Mouse (Mus musculus): ENCODE results near the gene Jam2. TPM values are rescaled to one million over a fixed set of nuclear protein-coding genes. Genes with fewer than 3 reads are reported as not detected.

The Jam2 gene
- total and polyA plus RNA-seq, 2 experiments from 2014 or later = 20.8 to 29.3 TPM

DNA sequence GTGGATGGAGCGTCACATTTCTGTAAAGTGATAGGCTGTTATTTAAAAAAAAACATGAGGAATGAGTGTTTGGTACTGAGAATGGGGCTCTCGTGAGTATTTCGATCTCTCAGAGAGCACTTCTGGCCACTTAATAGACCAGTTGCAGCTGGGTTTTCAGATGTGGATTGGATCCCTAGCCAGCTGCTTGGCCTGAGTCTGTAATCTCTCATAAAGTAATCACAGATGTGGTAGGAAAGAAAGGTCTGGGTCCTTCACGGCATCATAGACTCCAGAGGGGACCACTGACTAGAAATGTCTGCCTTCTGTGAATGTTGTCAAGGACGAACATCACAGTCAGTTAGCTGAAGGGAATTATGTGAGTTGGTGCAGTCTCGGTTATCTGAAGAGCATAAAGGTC is 4.5 kb downstream of the Jam2 start:
- no peak overlapping the region for H3K4me2 ChIP-seq (ENCODE audit: low read depth, low read length, poor library complexity, severe bottlenecking)
- H3K4me1 ChIP-seq (ENCODE audit: insufficient read depth, low read length) = no peaks in the 10 kb centered on the region
- WGBS = 97% methylated on average over 6 of the region's 6 CpGs
- H3K4me3 ChIP-seq (ENCODE audit: low read depth, low read length) = no peak overlapping the region
- H3K36me3 ChIP-seq (ENCODE audit: insufficient read depth, low read length) = no peaks in the 10 kb centered on the region
- ATAC-seq (ENCODE audit: low FRiP score) (no peak), DNase-seq (ENCODE audit: low spot score) (no peak)
- H3K9me3 ChIP-seq (ENCODE audit: low read length) = no peaks in the 10 kb centered on the region
- no peak overlapping the region for H3K27ac ChIP-seq (ENCODE audit: low read depth, low read length)
- no peaks in the 10 kb centered on the region for H3K27me3 ChIP-seq (ENCODE audit: insufficient read depth, low read length)
- no peak for TF ChIP-seq CTCF (IDR thresholded peaks at IDR 0.05)
- no peak overlapping the region for H3K9ac ChIP-seq (replicated peaks; ENCODE audit: low read length, poor library complexity, severe bottlenecking)

DNA sequence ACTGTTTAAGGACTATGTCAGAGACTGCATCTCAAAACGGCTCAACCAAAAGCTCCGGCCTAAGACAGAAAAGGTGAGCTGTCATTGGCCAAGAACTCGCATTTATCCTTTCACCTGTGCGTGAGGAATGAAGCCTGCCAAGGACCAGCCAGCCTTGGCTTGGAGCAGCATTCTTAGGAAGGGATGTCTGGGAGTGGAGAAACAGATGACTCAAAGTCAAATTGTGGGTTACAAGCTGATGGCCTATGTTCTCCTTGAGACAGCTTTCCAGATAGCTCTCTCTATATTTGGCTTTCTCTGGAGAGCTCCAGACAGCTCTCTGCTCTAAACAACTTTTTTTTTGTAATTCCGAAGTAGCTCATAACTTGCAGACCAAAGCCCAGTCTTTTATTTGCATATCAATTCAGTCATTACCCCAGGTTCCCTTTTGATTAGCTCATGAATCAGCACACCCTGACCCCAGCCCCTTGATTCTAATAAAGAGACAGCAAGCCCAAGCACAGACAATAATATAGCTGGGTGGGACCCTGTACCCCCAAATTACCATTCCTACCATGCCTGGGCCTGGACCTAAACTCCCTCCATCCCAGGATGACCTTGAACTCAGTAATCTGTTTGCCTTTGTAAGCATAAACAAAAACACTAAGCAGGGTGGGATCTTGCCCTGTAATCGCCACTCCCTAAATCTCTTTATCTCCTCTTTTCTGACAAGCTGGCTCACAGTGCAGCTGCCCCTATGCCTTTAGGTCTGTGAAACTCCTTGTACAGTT is 5.1 kb downstream of the Jam2 start:
- 85% methylated on average over 6 of the region's 6 CpGs for WGBS
- no peak for DNase-seq (ENCODE audit: low spot score)

DNA sequence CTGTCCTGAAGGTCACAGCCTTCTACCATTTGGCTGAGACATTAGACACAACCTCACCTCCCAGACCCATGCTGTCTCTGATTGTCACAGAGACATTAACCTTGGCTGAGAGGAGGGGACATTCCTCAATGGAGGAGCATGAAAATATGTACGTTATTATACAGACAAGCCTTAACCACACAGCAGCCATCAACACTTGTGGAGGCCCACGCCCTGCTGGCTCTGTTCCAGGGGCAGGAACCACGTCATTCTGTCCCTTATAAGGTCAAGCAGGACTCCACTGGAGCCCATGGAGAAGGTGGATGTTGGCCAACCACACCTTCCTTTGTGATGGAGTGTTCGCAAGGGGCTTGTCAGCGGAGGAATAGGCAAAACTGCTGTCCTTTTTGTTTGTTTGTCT is 5.8 kb downstream of the Jam2 start:
- no peak for ATAC-seq (ENCODE audit: low FRiP score)
- no peak for DNase-seq (ENCODE audit: low spot score)
- Histone ChIP-seq H3K9me3 (ENCODE audit: low read length) (no peaks in the 10 kb centered on the region), H3K27ac (ENCODE audit: low read depth, low read length) (no peak overlapping the region), H3K4me1 (ENCODE audit: insufficient read depth, low read length) (no peaks in the 10 kb centered on the region), H3K4me2 (ENCODE audit: low read depth, low read length, poor library complexity, severe bottlenecking) (no peak overlapping the region), H3K36me3 (ENCODE audit: insufficient read depth, low read length) (no peaks in the 10 kb centered on the region), H3K27me3 (ENCODE audit: insufficient read depth, low read length) (no peaks in the 10 kb centered on the region), H3K4me3 (ENCODE audit: low read depth, low read length) (no peak overlapping the region), H3K9ac (replicated peaks; ENCODE audit: low read length, poor library complexity, severe bottlenecking) (no peak overlapping the region)
- no peak for TF ChIP-seq CTCF (IDR thresholded peaks at IDR 0.05)
- WGBS = 85% methylated on average over 5 of the region's 5 CpGs

More for the DNA sequence above, 5.1 kb downstream of the Jam2 start:
- no peaks in the 10 kb centered on the region for H3K27me3 ChIP-seq (ENCODE audit: insufficient read depth, low read length)
- ATAC-seq (ENCODE audit: low FRiP score) = no peak
- no peak overlapping the region for H3K4me2 ChIP-seq (ENCODE audit: low read depth, low read length, poor library complexity, severe bottlenecking)
- TF ChIP-seq CTCF (IDR thresholded peaks at IDR 0.05) = no peak
- H3K4me3 ChIP-seq (ENCODE audit: low read depth, low read length) = no peak overlapping the region
- H3K4me1 ChIP-seq (ENCODE audit: insufficient read depth, low read length) = no peaks in the 10 kb centered on the region
- H3K36me3 ChIP-seq (ENCODE audit: insufficient read depth, low read length) = no peaks in the 10 kb centered on the region
- no peak overlapping the region for H3K27ac ChIP-seq (ENCODE audit: low read depth, low read length)
- H3K9ac ChIP-seq (replicated peaks; ENCODE audit: low read length, poor library complexity, severe bottlenecking) = no peak overlapping the region
- no peaks in the 10 kb centered on the region for H3K9me3 ChIP-seq (ENCODE audit: low read length)

DNA sequence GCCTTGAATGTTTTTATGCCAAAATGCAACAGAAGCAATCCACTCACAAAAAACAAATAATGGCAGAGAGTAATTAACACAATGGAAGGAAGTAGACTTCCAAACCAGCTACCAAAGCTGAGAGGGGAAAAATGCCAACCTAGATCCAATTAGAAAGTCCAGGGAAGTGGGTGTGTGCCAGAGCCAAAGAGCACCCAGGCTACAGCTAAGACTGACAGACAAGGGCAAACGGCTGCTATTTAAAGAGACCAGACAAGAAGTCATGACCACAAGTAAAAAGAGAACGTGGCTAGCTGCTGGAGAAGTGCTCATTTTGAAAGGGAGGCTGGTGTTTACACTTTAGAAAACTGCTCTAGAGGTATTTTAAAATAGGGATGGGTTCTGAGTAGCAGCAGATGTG is 9.4 kb downstream of the Jam2 start:
- no peaks in the 10 kb centered on the region for H3K9me3 ChIP-seq (ENCODE audit: low read length)
- DNase-seq (ENCODE audit: low spot score) (peak; percentile 15), ATAC-seq (ENCODE audit: low FRiP score) (no peak)
- H3K9ac ChIP-seq (replicated peaks; ENCODE audit: low read length, poor library complexity, severe bottlenecking) = no peak overlapping the region
- no peak overlapping the region for H3K27ac ChIP-seq (ENCODE audit: low read depth, low read length)
- H3K36me3 ChIP-seq (ENCODE audit: insufficient read depth, low read length) = no peaks in the 10 kb centered on the region
- no peaks in the 10 kb centered on the region for H3K4me1 ChIP-seq (ENCODE audit: insufficient read depth, low read length)
- H3K4me2 ChIP-seq (ENCODE audit: low read depth, low read length, poor library complexity, severe bottlenecking) = no peak overlapping the region
- H3K4me3 ChIP-seq (ENCODE audit: low read depth, low read length) = no peak overlapping the region
- no peaks in the 10 kb centered on the region for H3K27me3 ChIP-seq (ENCODE audit: insufficient read depth, low read length)
- no peak for TF ChIP-seq CTCF (IDR thresholded peaks at IDR 0.05)
- WGBS = 53% methylated on average over 2 of the region's 2 CpGs

DNA sequence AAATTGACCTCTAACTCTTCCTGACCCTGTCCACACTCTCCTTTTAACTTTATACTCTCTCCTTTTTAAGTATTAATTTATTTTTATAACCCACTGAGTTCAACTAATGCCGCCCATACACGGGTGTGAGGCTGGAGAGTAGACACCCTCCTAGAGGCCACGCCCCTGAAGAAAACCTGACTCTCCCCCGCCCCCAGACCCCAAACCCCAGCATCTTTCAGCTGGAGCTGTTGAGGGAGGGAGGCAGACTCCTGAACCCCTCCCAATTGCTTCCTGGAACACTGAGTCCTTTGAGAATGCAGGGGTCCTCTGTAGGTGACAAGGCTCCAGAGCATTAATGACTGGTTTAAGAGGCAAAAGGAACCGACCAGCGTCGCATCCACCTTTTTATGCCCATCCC is 11.0 kb downstream of the Jam2 start:
- H3K36me3 ChIP-seq (ENCODE audit: insufficient read depth, low read length) = no peaks in the 10 kb centered on the region
- no peak overlapping the region for H3K27ac ChIP-seq (ENCODE audit: low read depth, low read length)
- no peaks in the 10 kb centered on the region for H3K9me3 ChIP-seq (ENCODE audit: low read length)
- no peak for DNase-seq (ENCODE audit: low spot score)
- no peak overlapping the region for H3K4me2 ChIP-seq (ENCODE audit: low read depth, low read length, poor library complexity, severe bottlenecking)
- H3K4me1 ChIP-seq (ENCODE audit: insufficient read depth, low read length) = no peaks in the 10 kb centered on the region
- ATAC-seq (ENCODE audit: low FRiP score) = no peak
- H3K9ac ChIP-seq (replicated peaks; ENCODE audit: low read length, poor library complexity, severe bottlenecking) = no peak overlapping the region
- no peaks in the 10 kb centered on the region for H3K27me3 ChIP-seq (ENCODE audit: insufficient read depth, low read length)
- no peak for TF ChIP-seq CTCF (IDR thresholded peaks at IDR 0.05)
- no peak overlapping the region for H3K4me3 ChIP-seq (ENCODE audit: low read depth, low read length)
- 19% methylated on average over 7 of the region's 7 CpGs for WGBS

DNA sequence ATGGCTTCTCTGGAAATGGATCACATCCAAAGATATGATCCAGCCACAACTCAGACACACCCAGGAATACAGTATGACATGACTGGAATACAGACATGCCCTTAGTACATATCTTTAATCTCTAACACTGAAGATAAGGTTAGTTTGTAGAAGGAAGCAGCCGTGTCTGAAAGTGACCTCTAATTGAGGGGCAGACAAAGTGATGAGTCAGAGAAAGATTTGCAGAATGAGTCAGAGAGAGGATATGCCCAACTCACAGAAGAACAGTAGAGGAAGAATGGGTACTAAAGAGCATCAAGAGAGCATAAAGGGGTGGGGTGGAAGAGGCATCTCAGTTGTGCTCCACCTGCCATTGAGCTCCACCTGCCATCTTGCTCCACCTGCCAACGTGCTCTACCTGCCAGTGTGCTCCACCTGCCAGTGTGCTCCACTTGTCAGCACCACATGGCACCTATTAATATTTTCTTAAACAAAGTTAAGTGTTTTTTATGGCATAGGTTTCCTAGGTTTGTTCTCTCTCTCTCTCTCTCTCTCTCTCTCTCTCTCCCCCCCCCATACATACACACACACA is 16.8 kb downstream of the Jam2 start:
- Histone ChIP-seq H3K27me3 (ENCODE audit: insufficient read depth, low read length) (no peaks in the 10 kb centered on the region), H3K4me1 (ENCODE audit: insufficient read depth, low read length) (no peaks in the 10 kb centered on the region), H3K9ac (replicated peaks; ENCODE audit: low read length, poor library complexity, severe bottlenecking) (no peak overlapping the region), H3K4me2 (ENCODE audit: low read depth, low read length, poor library complexity, severe bottlenecking) (no peak overlapping the region), H3K36me3 (ENCODE audit: insufficient read depth, low read length) (no peaks in the 10 kb centered on the region), H3K9me3 (ENCODE audit: low read length) (no peaks in the 10 kb centered on the region), H3K4me3 (ENCODE audit: low read depth, low read length) (no peak overlapping the region), H3K27ac (ENCODE audit: low read depth, low read length) (no peak overlapping the region)
- 95% methylated on average over 2 of the region's 2 CpGs for WGBS
- DNase-seq (ENCODE audit: low spot score) (no peak), ATAC-seq (ENCODE audit: low FRiP score) (no peak)
- TF ChIP-seq CTCF (IDR thresholded peaks at IDR 0.05) = no peak

Data from midbrain, postnatal 0 days (tissue).